Mouse (Mus musculus) adrenal gland, adult (tissue): ENCODE measurements around the gene Ubxn10.

Experiments used
- DNase-seq, 2 experiments: peaks; one replicate each; pipeline ENCODE4 v3.0.0; 2022 to 2023; ENCODE audit warnings: low spot score in 1 of 2; ENCODE audit not compliant: inconsistent age in 2 of 2

The Ubxn10 gene

DNA sequence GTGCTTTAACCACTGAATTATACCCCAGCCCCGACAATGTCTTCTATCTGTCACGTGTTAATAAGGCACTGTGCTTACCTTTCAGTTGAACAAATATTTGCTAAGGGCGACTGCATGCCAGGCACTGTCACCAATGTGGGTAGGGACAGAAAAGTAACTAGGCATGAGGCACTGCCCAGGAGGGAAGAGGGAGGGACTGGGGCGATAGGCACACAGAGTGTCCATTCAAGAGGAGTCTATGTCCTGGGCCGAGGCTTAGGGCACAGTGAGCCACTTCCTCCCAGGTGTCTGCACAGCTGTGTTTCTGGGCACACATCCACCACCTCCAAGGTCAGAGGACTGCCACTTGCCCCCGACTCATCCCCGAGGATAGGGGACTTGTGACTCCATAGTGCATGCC is at the start of gene Ubxn10:
TSS of gene Ubxn10 (minus strand) at position 137 of the 400 bp plus-strand sequence.
- DNase-seq = no peak

DNA sequence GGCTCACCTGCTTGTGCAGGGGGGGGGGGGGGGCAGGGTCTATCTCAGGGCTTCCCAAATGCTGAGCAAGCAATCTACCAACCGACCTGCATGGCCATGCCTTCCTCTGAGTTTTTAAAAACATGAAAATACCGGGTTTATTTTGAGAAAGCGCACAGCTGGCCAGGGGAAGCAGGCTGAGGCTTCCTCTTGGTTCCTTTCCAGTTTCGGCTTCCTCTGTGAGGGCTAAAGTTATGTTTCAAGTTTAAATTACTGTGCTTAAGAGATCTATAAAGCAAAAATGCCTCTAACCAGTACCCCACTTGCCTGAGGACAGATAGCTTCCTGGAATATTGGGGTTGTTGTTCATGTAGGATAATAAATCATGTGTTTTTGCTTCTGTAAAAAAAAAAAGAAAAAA is 49.2 kb upstream of the Ubxn10 start:
- no peak for DNase-seq

DNA sequence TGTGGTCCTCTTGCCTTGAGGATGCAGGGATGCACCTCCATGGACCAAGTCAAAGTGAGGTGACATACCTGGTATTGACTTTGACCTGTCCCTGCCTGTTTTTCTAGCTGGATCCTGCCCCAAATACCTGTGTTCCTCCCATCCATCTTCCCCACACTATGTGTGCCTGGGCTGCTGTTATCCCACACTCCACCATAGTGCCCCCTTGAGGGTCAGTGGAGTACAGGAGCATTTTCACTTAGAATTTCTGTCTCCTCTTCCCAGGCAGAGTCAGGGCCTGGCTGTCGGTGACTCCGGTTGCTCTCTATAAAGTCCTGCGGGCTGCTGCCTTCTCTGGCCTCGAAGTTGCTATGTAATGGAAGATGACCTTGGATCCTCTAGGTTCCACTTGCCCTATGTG is 48.8 kb upstream of the Ubxn10 start:
- no peak for DNase-seq

- DNase-seq = peak; percentile 25 to 72
These were observed 45.1 kb upstream of the Ubxn10 start for GRCm38 (mm10) chr4:138782098-138782497.

DNA sequence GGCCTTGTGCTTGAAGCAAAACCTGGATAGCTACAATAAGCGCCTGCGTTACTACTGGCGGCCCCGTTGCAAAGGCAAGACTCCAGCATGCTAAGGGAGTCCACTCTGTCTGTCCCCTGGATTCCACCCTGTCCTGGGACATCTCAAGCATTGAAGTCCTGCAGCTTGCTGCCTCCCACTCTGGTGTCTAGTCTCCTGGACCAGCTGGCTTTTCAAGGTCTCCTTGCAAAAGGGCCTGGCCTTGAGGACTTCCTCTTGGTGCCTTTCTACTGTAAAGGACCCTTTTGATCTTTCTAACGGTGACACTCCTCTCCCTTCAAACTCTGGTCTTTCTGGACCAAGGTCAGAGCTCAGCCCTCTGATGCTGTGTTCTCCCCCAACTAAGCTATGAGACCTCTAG is 43.3 kb upstream of the Ubxn10 start:
- DNase-seq = peak; percentile 51 to 77

DNA sequence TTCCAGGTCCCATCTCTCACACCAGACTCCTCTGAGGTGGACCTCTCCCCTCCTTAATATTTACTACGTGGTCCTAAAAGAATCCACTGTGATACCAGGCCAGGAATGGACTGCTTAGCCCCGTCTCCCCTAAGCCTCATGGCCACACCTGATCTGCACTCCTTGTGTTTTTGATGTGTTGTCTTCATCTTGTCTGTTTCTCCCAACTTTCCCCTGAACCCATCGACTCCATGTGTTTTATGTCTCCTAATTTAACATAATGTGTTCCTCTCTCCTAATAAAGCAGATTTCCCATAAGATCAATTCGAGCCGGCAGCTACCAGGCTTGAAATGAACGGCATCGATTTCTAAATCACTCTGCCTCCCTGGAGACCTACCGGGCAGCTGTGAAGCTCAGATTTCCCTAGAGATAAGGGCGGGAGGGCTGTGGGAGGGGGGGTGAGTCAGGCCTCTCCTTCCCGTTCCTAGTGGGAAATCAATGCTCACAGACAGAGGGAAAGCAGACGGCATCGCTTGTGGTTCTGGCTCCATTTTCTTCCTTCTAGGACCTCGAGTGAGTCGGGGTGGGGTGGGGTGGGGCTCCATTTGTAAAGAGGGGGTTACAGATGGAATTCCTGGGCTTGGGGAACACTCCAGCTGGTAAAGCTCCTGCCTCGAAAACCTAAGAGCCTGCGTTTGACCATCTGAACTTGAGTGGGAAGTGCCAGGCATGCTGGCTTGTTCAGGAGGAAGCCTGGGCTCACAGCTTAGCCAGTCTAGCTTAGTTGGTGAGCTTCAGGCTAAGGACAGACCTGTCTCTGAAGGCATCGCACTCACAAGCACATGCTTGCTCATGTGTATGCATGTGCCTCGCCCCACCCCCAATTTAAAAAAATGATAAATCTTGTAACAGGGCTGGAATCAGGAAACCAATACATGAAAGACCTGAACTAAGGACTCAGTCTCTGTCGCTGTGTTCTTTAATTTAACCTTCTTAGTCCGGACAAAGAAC is 40.7 kb upstream of the Ubxn10 start:
- DNase-seq = no peak

DNA sequence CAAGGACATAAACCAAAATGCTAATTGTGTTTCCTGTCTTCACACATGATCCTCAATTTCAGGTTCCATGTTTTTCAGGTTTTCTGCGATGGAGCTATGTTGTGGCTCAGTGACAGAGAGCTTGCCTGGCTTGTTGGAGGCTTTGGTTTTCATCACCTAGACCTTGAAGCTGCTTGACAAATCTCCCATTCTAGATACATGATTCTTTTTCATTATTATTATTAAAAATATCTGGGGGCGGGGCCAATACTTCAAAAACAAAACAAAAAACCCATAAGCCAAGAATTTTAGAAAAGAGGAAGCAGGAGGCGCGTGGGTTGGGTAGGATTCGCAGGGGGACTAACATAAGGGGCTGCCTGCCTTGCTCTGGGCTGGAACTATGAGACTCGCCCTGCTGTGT is 38.5 kb upstream of the Ubxn10 start, which contains the start of gene Pla2g2d:
TSS of gene Pla2g2d (plus strand) at position 301 of the 400 bp plus-strand sequence.
- DNase-seq = no peak

DNA sequence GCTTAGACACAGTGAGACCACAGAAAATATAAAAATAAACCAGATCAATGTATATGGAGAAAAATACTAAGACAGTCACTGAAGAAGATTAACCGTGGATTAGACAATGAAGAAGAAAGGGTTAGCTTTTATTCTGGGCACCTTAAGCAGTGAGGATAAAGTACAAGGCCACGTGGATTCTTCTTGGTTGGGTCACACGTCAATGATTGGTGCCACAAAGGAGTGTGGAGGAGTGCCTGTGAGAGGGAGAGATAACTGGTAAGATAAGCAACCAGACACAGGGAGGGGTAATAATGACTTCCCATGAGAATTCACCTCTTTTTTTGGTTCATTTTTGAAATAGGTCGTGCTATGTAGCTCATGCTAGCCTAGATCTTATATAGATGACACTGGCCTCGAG is 35.4 kb upstream of the Ubxn10 start:
- no peak for DNase-seq

- no peak for DNase-seq
These were observed 35.0 kb upstream of the Ubxn10 start for GRCm38 (mm10) chr4:138771970-138772369.

DNA sequence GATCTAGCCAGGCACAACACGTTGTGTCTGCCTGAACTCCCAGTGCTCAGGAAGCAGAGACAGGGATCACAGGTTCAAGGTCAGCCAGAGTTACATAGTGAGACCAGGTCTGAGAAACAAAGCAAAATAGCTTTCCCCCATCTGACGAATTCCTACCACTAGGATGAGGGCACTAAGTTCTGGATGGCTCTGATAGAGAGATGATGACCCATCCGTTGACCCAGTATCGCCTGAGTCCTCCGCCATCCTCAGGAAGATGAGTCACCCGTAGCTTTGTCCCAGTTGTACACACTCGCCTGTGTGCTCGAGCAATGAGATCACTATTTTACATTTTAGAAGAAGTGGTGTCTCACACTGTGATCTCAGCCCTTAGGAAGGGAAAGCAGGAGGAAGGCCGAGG is 25.3 kb upstream of the Ubxn10 start:
- DNase-seq = peak; percentile 65 to 68

DNA sequence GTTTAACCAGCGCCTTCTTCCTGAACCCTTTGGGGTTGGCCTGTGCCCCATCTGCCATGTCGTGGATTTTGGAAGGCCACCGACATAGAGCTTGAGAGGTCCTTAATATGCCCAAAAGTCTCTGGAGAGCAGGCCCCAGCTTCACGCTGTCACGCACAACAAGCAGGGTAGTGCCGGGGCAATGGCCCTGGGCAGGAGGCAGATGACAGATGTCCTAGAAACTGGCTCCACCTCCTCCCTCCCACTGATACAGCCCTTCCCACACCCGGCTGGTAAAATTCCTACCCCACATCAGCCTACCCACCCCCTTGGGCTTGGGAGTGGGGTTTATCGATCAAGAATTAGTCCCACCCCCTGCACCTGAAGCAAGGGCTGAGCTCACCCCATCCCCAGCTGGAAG is 20.4 kb upstream of the Ubxn10 start, which contains the start of gene Pla2g2f:
TSS of gene Pla2g2f (minus strand) at position 211 of the 400 bp plus-strand sequence.
- peak; percentile 58 to 77 for DNase-seq

DNA sequence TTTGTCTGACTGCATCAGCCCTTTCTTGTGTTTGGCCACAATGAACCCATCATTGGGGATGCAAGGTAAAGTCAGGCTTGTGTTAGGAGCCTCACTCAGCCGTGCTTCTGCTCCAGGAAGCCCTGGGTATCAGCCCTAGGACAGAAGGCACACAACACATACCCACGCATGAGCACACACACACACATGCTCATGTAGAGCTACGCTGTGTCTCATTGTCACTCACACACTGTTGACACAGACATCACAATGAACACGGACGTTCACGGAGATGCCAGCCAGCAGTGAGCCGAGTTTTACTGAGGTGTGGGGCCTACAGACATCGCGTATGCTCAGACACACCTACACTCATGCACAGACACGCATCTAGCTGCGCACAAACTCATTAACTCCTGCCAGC is 19.0 kb upstream of the Ubxn10 start:
- no peak for DNase-seq

DNA sequence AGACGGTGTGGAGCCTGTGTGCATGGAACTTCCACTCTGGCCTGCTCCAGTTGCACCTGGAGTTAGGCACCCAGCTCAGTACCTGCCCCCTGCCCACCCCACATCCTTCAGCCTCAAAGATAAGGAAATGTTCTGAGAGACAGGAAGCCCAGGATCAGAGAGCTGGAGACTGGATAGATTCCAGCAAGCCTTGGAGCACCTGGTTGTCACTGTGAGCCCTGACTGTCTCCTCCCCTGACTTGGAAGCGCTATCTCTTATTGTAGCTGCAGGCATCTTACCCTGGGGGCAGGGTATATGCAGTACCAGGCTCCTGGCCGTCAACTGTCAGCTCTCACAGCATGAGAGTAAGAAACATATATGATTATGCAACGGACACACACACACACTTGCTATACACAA is 18.5 kb upstream of the Ubxn10 start:
- no peak for DNase-seq

GRCm38 (mm10) chr4:138754432-138754831 is 17.5 kb upstream of the Ubxn10 start:
- DNase-seq = no peak

GRCm38 (mm10) chr4:138753608-138754007 is 16.6 kb upstream of the Ubxn10 start:
- no peak for DNase-seq

DNA sequence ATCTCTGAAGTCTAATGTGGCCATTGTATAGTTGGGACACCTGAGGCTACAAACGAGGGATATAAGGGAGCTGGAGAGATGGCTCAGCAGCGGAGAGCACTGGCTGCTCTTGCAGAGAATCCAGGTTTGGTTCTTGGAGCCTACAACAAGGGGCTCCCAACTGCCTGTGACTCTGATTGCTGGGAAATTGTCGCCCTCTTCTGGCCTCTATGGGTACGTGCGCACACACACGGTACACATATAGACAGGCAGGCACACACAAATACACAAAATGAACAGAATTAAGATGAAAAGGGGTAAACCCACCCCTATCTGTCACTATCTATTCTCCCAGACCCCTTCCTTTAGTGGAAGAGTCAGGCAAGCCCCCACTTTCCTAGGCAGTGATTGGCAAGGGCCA is 15.6 kb upstream of the Ubxn10 start:
- DNase-seq = no peak

DNA sequence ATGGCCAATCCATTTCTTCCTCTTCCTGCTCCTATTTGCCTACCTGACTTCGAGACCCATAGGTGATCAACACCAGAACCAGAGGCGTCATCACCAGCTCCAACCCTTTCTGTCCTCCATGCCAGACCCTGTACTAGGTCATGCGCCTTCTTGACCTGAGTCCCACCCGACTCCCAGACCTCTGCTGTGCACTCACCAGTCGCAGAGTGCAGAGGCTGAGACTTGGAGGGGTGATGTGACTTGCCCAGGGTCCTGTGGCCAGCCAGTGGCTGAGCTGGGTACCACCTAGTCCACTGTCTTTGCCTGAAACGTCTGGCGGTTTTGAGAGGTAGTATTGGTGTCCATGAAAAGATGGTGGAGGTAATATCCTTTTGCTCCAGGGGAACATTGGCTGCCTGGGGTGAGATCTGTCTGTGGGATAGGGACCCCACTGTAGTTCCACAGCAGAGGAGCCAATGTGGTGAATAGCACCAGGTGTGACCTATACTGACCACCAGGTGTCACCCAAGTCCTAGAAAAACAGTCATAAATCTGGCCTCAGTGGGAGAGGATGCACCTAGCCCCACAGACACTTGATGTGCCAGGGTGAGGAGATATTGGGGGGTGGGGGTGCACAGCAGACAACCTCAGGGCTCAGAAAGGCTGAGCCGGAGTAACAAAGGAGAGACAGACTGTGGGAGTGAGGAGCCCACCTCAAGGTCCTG is 11.6 kb upstream of the Ubxn10 start:
- peak; percentile 49 to 83 for DNase-seq

- DNase-seq = peak in 1 of 2 experiments; percentile 66
These were observed 10.9 kb upstream of the Ubxn10 start for GRCm38 (mm10) chr4:138747851-138748250.

GRCm38 (mm10) chr4:138746866-138747265 is 9.9 kb upstream of the Ubxn10 start:
- DNase-seq = no peak

DNA sequence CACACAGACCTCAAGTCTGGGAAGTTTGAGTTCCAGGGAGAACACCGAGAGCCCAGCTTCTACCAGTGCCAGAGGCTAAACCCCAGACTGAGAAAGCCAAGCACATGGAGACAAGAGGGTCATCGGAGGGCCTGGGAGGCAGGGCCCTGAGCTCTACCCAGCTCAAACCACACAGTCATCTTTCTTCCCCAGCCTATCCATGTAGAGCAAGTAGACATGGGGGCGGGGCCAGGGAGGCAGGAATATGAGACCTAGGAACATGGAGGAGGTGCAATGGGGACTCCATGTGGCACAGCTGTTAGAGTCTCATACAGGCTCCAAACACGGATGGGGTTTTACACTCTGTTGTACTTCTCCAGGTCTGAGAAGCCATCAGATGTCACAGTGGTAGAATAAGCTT is 8.9 kb upstream of the Ubxn10 start:
- DNase-seq = no peak

- DNase-seq = no peak
These were observed 2.3 kb upstream of the Ubxn10 start for GRCm38 (mm10) chr4:138739136-138739851.
